Mouse (Mus musculus): Measurements from ENCODE around the gene Slc7a11. TPM values are rescaled to one million over a fixed set of nuclear protein-coding genes. Genes with fewer than 3 reads are reported as not detected.
"Not testable (repeated sequence)": the region's sequence is repeated elsewhere in the genome, so short reads cannot be mapped to it uniquely, and the experiment has no call there.

The Slc7a11 gene
- polyA plus RNA-seq, 1 experiment = 3.4 TPM

DNA sequence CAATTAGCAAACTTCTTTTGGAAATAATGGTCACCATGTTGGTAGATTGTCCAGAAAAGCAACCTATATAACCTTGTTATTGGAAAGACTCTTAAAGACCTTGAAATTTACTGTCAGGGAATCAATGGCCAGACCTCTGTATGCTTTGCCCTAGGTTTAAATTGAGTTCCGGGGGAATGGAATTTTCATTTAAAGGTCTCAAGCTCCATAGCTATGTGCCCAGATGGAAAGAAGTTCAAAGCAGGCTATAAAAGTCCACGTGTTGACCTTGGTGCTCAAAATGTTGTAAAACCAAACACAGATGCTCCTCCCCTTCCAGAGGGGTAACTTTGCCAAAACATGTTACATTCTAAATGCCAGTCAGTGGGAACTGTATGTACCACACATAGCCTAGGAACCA lies 3.0 kb downstream of the Slc7a11 start:
- DNase-seq (ENCODE audit: low read depth) = no peak
- TF ChIP-seq POLR2A (IDR thresholded peaks at IDR 0.05; ENCODE audit: borderline replicate concordance, extremely low read depth, insufficient read depth, insufficient read length, poor library complexity, severe bottlenecking) (no peak), CTCF (IDR thresholded peaks at IDR 0.05; ENCODE audit: borderline replicate concordance, extremely low read depth, insufficient read depth, insufficient read length) (no peak)

DNA sequence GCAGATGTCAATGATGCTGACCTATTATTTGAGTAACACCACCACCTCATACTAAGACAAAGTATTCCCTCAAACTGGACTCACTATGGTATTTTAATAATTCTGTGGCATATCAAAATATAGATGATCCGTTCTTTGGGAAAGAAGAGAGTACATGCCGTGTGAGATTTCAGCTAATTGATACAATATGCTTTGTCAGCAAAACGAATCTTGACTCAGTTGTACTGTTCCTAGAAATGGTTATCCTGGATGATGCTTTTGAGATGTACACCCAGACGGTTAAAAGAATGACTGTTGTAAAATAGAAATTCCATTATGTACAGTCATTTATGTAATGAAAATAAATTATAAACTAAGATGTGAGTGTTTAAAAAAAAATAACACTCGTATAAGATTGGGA lies 4.0 kb downstream of the Slc7a11 start:
- DNase-seq (ENCODE audit: low read depth) = no peak
- no peak for TF ChIP-seq POLR2A (IDR thresholded peaks at IDR 0.05; ENCODE audit: borderline replicate concordance, extremely low read depth, insufficient read depth, insufficient read length, poor library complexity, severe bottlenecking)
- no peak for TF ChIP-seq CTCF (IDR thresholded peaks at IDR 0.05; ENCODE audit: borderline replicate concordance, extremely low read depth, insufficient read depth, insufficient read length)

DNA sequence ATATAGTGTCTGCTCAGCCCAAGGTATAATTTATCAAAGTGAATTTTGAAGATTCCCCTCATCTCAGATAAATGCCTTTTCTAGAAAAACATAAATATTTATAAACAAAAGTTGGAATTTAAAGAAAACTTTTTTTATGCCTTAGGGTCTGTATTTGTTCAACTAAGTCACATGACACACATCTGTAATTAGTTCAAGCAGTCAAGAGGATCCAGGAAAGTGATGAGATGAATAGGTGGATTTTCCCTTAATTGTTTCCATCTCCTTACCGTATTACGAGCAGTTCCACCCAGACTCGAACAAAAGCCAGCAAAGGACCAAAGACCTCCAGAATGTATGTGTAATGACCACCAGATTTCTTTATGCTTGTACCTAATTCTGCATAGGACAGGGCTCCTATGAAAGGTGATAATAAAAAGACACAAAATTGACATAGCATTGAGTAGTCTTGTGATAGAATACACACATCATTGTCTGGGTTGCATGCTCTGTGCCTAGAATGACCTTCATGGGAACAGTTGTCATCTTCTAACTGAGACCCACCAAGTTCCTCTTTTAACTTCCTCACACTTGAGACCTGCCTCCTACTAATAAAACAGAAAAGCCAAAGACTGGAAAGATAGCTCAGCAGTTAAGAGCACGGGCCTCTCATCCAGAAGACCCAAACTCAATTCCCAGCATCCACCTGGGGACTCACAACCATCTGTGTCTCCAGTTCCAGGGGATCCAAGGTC lies 4.7 kb downstream of the Slc7a11 start:
- TF ChIP-seq CTCF (IDR thresholded peaks at IDR 0.05; ENCODE audit: borderline replicate concordance, extremely low read depth, insufficient read depth, insufficient read length) (no peak), POLR2A (IDR thresholded peaks at IDR 0.05; ENCODE audit: borderline replicate concordance, extremely low read depth, insufficient read depth, insufficient read length, poor library complexity, severe bottlenecking) (no peak)
- no peak for DNase-seq (ENCODE audit: low read depth)

DNA sequence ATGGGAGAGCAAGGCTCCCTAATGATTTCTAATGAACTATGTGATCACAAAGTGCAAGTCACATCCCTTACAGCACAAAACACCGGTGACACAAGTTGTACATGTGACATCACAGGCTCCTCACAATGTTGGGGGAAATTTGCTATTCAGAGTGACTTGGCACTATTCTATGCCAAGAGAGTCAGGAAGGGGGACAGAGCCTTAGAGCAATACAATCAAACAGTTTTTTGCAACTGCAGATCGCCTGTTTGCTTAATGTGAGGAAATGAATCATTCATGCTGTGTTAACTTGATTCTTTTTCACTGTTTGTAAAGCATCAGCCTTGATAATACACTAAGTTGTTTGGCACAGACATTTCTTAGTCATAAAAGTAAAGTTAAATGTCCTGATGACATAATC lies 5.3 kb downstream of the Slc7a11 start:
- not testable (repeated sequence) for DNase-seq (ENCODE audit: low read depth)

DNA sequence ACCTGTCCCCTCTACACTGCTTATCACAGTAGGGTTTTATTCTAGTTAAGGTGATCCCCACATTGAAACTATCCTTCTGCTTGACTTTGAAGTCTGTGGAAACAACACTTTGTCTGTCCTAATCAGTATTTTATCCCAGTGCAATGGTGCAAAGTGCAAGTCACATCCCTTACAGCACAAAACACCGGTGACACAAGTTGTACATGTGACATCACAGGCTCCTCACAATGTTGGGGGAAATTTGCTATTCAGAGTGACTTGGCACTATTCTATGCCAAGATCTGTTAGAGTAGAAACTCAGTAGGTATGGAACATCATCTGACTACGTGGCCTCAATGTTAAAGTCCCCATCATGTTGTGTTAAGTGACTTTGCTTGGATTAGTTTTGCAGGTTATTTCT lies 7.0 kb downstream of the Slc7a11 start:
- DNase-seq (ENCODE audit: low read depth) = not testable (repeated sequence)

DNA sequence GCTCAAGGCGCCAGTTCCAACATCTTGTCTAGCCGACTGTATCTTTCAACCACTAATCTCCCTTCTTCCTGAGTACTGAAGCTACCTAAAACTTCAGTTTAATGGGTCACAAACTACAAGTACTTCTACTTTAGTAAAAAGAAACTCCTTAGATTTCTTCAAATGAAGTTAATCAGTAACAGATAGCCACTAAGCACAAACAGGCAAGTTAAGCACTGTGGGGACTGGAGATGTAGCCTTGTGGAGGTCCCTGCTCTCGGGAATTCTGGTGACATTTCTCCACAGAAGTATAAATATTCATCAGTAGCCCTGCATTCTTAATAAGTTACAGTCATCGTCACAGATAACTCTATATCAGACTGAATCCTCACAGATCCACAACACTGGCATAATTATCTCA lies 9.6 kb downstream of the Slc7a11 start:
- no peak for TF ChIP-seq POLR2A (IDR thresholded peaks at IDR 0.05; ENCODE audit: borderline replicate concordance, extremely low read depth, insufficient read depth, insufficient read length, poor library complexity, severe bottlenecking)
- TF ChIP-seq CTCF (IDR thresholded peaks at IDR 0.05; ENCODE audit: borderline replicate concordance, extremely low read depth, insufficient read depth, insufficient read length) = no peak
- no peak for DNase-seq (ENCODE audit: low read depth)

DNA sequence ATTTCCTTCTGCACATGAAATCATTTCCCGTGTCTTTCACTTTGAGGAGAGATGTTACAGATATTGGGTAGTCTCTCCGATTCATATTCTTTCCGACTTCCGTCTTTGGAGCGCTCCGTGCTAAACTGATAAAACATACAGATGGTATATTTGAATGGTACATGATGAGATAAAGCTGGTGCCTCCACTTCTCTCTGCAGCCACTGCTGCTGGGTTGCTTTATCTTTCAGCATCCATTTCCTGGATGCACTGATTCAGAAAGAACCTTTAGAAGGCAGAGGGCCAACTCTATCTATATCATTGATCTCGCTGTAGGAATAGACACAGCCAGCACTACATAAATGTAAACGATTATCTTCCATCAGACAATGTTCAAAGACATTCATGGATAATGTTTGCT lies 12.6 kb downstream of the Slc7a11 start:
- no peak for DNase-seq (ENCODE audit: low read depth)
- TF ChIP-seq POLR2A (IDR thresholded peaks at IDR 0.05; ENCODE audit: borderline replicate concordance, extremely low read depth, insufficient read depth, insufficient read length, poor library complexity, severe bottlenecking) (no peak), CTCF (IDR thresholded peaks at IDR 0.05; ENCODE audit: borderline replicate concordance, extremely low read depth, insufficient read depth, insufficient read length) (no peak)

DNA sequence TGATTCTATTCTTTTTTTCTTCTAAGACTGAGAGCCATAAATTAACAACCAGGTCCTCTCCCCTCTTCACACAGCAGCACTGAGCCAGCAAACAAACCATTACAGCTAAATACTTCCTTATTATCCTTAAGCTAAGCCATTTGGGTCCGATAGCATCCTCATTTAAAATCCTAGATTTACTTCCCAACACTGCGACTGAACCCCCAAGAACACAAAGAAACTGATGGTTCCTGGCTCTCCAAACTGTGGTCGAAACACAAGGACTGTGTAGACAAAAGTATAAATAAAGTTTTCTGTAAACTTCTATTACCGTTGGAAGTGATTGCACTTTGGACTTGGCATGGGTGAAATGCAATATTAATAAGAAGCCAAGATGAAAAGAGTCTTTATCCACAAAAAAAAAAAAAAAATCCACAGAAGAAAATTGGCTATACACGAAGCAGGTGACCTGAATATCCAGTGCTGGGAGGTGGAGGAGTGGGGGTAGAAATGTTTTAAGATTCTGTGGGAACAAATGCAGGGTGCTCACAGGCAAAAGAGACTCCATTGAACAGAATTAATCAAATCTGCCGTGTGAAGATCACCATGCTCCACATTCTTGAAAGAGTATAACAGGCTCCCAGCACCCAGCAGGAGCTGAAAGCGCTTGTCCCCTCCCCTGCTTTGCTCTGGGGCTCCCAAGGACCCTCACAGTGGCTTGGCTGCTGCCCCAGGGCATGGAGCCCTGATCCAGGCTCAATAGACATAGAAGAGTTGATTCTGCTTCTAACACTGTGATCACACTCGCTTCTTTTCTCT lies 21.7 kb downstream of the Slc7a11 start:
- peak; percentile 91 for DNase-seq (ENCODE audit: low read depth)
- TF ChIP-seq CTCF (IDR thresholded peaks at IDR 0.05; ENCODE audit: borderline replicate concordance, extremely low read depth, insufficient read depth, insufficient read length) = no peak
- no peak for TF ChIP-seq POLR2A (IDR thresholded peaks at IDR 0.05; ENCODE audit: borderline replicate concordance, extremely low read depth, insufficient read depth, insufficient read length, poor library complexity, severe bottlenecking)

DNA sequence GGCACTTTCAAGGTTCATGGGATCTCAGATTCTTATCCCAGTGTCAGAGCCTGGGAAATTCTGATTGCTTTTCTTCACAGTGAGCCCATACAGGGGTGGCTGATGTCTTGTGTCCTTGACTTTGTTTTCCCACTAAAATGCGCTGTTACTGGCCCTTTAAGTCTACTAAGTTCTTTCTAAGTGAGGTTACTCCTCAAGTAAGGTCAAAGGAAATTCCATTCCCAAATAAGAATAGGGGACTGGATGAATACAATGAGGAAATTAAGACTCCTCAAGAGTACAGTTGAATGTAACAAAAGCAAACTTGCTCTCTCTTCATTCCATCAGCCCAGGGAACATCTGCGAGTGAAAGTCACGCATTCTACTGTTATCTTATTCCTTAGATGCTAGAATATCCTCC lies 24.3 kb downstream of the Slc7a11 start:
- TF ChIP-seq CTCF (IDR thresholded peaks at IDR 0.05; ENCODE audit: borderline replicate concordance, extremely low read depth, insufficient read depth, insufficient read length) (no peak), POLR2A (IDR thresholded peaks at IDR 0.05; ENCODE audit: borderline replicate concordance, extremely low read depth, insufficient read depth, insufficient read length, poor library complexity, severe bottlenecking) (no peak)
- no peak for DNase-seq (ENCODE audit: low read depth)

DNA sequence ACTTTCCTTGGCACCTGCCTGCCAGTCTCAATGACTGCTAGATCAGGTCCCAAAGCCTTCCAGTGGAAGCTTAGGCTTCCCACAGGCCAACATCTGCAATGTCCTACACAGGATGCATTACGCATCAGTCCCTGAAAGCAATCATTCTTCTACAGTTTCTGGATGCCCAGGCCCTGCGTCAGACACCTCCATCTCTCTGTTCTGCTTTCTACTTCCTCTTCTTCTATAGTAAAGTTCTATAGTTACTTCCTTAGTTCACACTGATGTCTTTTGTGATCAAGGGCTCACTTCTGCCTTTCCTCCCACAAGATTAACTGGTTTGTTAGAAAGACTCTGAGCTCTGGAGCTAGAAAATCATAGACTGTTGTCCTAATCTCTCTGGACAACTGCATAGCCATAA lies 36.6 kb downstream of the Slc7a11 start:
- TF ChIP-seq CTCF (IDR thresholded peaks at IDR 0.05; ENCODE audit: borderline replicate concordance, extremely low read depth, insufficient read depth, insufficient read length) = no peak
- no peak for TF ChIP-seq POLR2A (IDR thresholded peaks at IDR 0.05; ENCODE audit: borderline replicate concordance, extremely low read depth, insufficient read depth, insufficient read length, poor library complexity, severe bottlenecking)
- DNase-seq (ENCODE audit: low read depth) = no peak

DNA sequence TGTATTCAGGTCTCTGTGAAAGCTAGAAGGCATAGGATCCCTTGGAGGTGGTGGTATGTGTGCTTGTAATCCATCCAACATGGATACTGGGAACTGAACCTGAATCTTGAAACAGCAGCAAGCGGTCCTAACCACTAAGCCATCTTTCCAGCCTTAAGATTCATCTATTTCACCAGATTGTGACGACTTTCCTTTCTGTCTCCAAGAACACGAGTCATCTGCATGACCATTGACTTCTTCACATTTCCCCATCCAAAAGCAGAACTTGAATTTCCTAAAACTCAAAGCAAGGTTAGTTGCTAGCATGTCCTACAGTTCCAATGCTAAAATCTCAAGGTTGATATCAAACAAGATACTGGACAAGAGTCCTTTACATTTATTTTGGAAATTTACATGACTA lies 37.5 kb downstream of the Slc7a11 start:
- DNase-seq (ENCODE audit: low read depth) = no peak
- no peak for TF ChIP-seq CTCF (IDR thresholded peaks at IDR 0.05; ENCODE audit: borderline replicate concordance, extremely low read depth, insufficient read depth, insufficient read length)

DNA sequence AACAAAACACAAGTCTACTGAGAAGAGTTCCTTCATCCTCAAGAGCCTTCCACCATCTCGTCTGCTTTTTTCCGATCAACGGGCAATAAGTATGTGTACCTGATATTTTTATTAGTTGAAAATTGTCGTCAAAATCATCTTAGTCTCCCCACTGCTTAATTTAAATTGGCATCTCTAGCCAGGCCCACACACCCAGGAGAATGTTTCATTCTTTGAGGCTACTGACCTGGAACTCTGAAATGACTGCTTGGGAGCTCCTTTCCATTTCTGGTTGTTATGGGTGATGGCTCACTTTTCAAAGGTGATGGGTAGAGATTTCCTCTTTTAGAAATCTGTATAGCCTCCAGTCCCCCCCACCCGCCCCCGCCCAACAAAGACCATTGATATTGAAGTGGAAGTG lies 54.6 kb downstream of the Slc7a11 start:
- TF ChIP-seq POLR2A (IDR thresholded peaks at IDR 0.05; ENCODE audit: borderline replicate concordance, extremely low read depth, insufficient read depth, insufficient read length, poor library complexity, severe bottlenecking) (no peak), CTCF (IDR thresholded peaks at IDR 0.05; ENCODE audit: borderline replicate concordance, extremely low read depth, insufficient read depth, insufficient read length) (no peak)
- no peak for DNase-seq (ENCODE audit: low read depth)

Data from brain, embryonic 14.5 days (tissue).